8 mouse cellular contexts compared by ENCODE assay signal in the genomic region with DNA sequence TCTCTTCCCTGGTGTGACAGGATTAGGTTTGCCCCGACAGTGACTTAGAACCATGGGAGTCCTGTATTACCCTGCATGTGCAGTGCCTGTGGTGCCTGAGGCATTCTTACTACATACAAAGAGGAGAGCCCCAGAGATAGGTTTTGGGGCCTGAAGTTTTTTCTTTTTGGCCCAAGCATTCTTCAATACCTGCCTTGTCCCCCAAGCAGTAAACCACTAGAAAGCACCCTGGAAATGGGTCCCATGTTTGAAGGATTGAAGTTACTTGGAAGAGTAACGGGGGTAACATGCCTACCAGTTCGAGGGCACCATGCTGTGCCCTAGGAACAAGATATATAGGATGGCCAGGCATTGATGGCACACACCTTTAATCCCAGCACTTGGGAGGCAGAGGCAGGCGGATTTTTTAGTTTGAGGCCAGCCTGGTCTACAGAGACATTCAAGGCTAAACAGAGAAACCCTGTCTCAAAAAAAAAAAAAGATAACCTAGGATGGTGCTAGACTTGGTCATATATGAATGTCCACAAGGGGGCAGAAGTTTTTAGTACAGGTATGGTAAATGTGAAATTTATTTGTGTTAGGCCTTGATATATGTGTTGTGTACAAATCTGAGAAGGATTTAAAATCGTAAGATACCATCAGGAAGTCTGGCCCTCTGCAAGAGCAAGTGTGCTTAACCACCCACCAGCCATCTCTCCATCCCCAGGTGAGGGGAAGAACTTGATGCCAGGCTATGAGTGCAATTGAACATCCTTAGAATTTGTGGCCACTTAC. TPM values are rescaled to one million over a fixed set of nuclear protein-coding genes. Genes with fewer than 3 reads are reported as not detected.
A peak's percentile ranks its signal among the peaks of the same experiment; 100 is the strongest.
DNase-seq lines count a peak whose midpoint lies in the region.

No protein-coding gene starts in this region.

- intact Hi-C loops in heart, postnatal 36 days (cut with DNase I): loop anchor here (1.0 to 2.0 kb wide), 3 partner anchors 49 to 267 kb away; partner anchors contain the start of gene Tcf25

- peak; percentile 33 for DNase-seq in heart, adult 8-10 months (ENCODE audit: low spot score)
- DNase-seq in heart, postnatal 36 days: no peak
- DNase-seq in thymus, postnatal 14 days: peak; percentile 38
- DNase-seq in thymus, postnatal 36 days: no peak
- peak; percentile 74 for DNase-seq in forelimb bud, embryonic 11.5 days (ENCODE audit: low read depth, low spot score)
- no peak for DNase-seq in natural killer cell, adult 2 months (ENCODE audit: low spot score in 2 of 2)
- DNase-seq in urinary bladder, postnatal 25 days (ENCODE audit: low spot score): no peak
- DNase-seq in thymus, postnatal 25 days: no peak

RNA-seq across cellular contexts. Expression of gene Rpl13, which starts 3.6 kb away (rescaled TPM):
- total RNA-seq in heart, adult 8-10 months (2022): 100 to 1,000 TPM; 402 to 462 (median 427) TPM
- 100 to 1,000 TPM; 409 to 436 TPM for total RNA-seq in heart, postnatal 36 days (2021)

RNA-seq across cellular contexts. Expression of gene Cpne7, which starts 11.4 kb away (rescaled TPM):
- 1 to 10 TPM in 2 of 4 experiments, under 1 TPM in 2; 0.52 to 1.7 (median 0.89) TPM for total RNA-seq in heart, adult 8-10 months (2022)
- under 1 TPM; 0.35 to 0.44 TPM for total RNA-seq in heart, postnatal 36 days (2021)

RNA-seq across cellular contexts. Expression of gene Spg7, which starts 43.0 kb away (rescaled TPM):
- total RNA-seq in heart, adult 8-10 months (2022): 10 to 100 TPM; 86.9 to 99.5 (median 95.3) TPM
- total RNA-seq in heart, postnatal 36 days (2021): 10 to 100 TPM; 79.7 to 87.7 TPM

RNA-seq across cellular contexts. Expression of gene Sult5a1, which starts 52.4 kb away (rescaled TPM):
- total RNA-seq in heart, adult 8-10 months (2022): under 1 TPM; 0.34 to 0.87 (median 0.60) TPM
- under 1 TPM; 0.58 to 0.79 TPM for total RNA-seq in heart, postnatal 36 days (2021)

Comparison
In these comparisons a context has a peak if more than half of its experiments do, and no peak if none do; other contexts are left out.
1. DNase-seq: peak in heart, adult 8-10 months (single experiment), thymus, postnatal 14 days (single experiment) and forelimb bud, embryonic 11.5 days (single experiment); none in heart, postnatal 36 days (0 of 2), thymus, postnatal 36 days (0 of 2), natural killer cell, adult 2 months (0 of 2), urinary bladder, postnatal 25 days (single experiment) and thymus, postnatal 25 days (single experiment).